Mouse (Mus musculus) layer of hippocampus, adult 8-10 months (tissue): Measurements from ENCODE around the gene Eras. TPM values are rescaled to one million over a fixed set of nuclear protein-coding genes. Genes with fewer than 3 reads are reported as not detected.
"Not testable (repeated sequence)": the region's sequence is repeated elsewhere in the genome, so short reads cannot be mapped to it uniquely, and the experiment has no call there.

Experiments
- DNase-seq, 2 experiments: peaks; one replicate each; pipeline ENCODE4 v3.0.0; 2022; ENCODE audit warnings: low spot score in 2 of 2
- total RNA-seq, 4 experiments: library from RNA; stranded (reverse); gene quantifications; 2 replicates each; pipeline ENCODE4 v1.2.4; 2022

Eras gene
- not detected for total RNA-seq

- DNase-seq = no peak
Observed at GRCm38 (mm10) chrX:7928270-7928790, at the start of gene Eras. TSS of gene Eras (minus strand) at chrX:7928607.

GRCm38 (mm10) chrX:7977892-7978291 lies 49.5 kb upstream of the Eras start, which contains the start of gene Gata1:
TSS of gene Gata1 (minus strand) at chrX:7978071.
- DNase-seq = no peak

GRCm38 (mm10) chrX:7971292-7971691 lies 42.9 kb upstream of the Eras start:
- DNase-seq = no peak

- no peak for DNase-seq
Observed at GRCm38 (mm10) chrX:7968899-7969298, 40.5 kb upstream of the Eras start.

GRCm38 (mm10) chrX:7968226-7968625 lies 39.8 kb upstream of the Eras start:
- no peak for DNase-seq

GRCm38 (mm10) chrX:7967596-7968201 lies 39.3 kb upstream of the Eras start:
- DNase-seq = no peak

- DNase-seq = no peak
Observed at GRCm38 (mm10) chrX:7966161-7966560, 37.8 kb upstream of the Eras start.

GRCm38 (mm10) chrX:7963829-7964626 lies 35.6 kb upstream of the Eras start:
- DNase-seq = no peak

- no peak for DNase-seq
Observed at GRCm38 (mm10) chrX:7958868-7959267, 30.5 kb upstream of the Eras start.

- no peak for DNase-seq
Observed at GRCm38 (mm10) chrX:7950091-7950490, 21.7 kb upstream of the Eras start.

GRCm38 (mm10) chrX:7947900-7948492 lies 19.6 kb upstream of the Eras start:
- DNase-seq = peak; percentile 93 to 96

GRCm38 (mm10) chrX:7947108-7947899 lies 18.9 kb upstream of the Eras start, which contains the start of gene Hdac6:
TSS of gene Hdac6 (minus strand) at chrX:7947889.
- DNase-seq = no peak

GRCm38 (mm10) chrX:7945618-7946017 lies 17.2 kb upstream of the Eras start:
- no peak for DNase-seq

- DNase-seq = no peak
Observed at GRCm38 (mm10) chrX:7937667-7938066, 9.3 kb upstream of the Eras start.

- DNase-seq = no peak
Observed at GRCm38 (mm10) chrX:7936874-7937273, 8.5 kb upstream of the Eras start.

GRCm38 (mm10) chrX:7927116-7927515 lies 1.3 kb downstream of the Eras start:
- DNase-seq = no peak

- no peak for DNase-seq
Observed at GRCm38 (mm10) chrX:7926266-7926665, 2.1 kb downstream of the Eras start.

GRCm38 (mm10) chrX:7922032-7922431 lies 6.4 kb downstream of the Eras start:
- DNase-seq = no peak

- peak; percentile 38 to 57 for DNase-seq
Observed at GRCm38 (mm10) chrX:7919601-7920383, 8.6 kb downstream of the Eras start, which contains the start of gene Pcsk1n. TSS of gene Pcsk1n (plus strand) at chrX:7919822.

- not testable (repeated sequence) for DNase-seq
Observed at GRCm38 (mm10) chrX:7917960-7918359, 10.4 kb downstream of the Eras start.
